Comparison of ENCODE assay signal across 32 mouse cellular contexts in genomic region chr1:123985324-123986024, GRCm38 (mm10). TPM values are rescaled to one million over a fixed set of nuclear protein-coding genes. Genes with fewer than 3 reads are reported as not detected.
"Had no signal": no experiment of that assay in that cellular context is flagged by ENCODE, and none has a peak within 500 bp of the region (broad histone marks: within the 10 kb centered on the region; RNA-seq: fewer than 3 reads in every experiment).

No protein-coding gene starts in this region.

- H3K27ac ChIP-seq: embryonic facial prominence, embryonic 10.5 days; embryonic facial prominence, embryonic 12.5 days; embryonic facial prominence, embryonic 13.5 days; embryonic facial prominence, embryonic 15.5 days; forebrain, embryonic 10.5 days; forebrain, embryonic 12.5 days; gastrocnemius, adult 2 months; heart, adult 2 months; heart, embryonic 10.5 days had no signal

- H3K4me2 ChIP-seq: embryonic facial prominence, embryonic 12.5 days; embryonic facial prominence, embryonic 13.5 days; embryonic facial prominence, embryonic 15.5 days; forebrain, embryonic 12.5 days; heart, embryonic 11.5 days had no signal

- H3K9ac ChIP-seq: embryonic facial prominence, embryonic 12.5 days; embryonic facial prominence, embryonic 13.5 days; embryonic facial prominence, embryonic 15.5 days; forebrain, embryonic 12.5 days; forebrain, postnatal 0 days had no signal

- H3K27me3 ChIP-seq: embryonic facial prominence, embryonic 12.5 days; embryonic facial prominence, embryonic 13.5 days; embryonic facial prominence, embryonic 15.5 days; forebrain, embryonic 12.5 days had no signal

- H3K4me3 ChIP-seq: embryonic facial prominence, embryonic 10.5 days; embryonic facial prominence, embryonic 12.5 days; embryonic facial prominence, embryonic 13.5 days; embryonic facial prominence, embryonic 15.5 days; erythroblast, embryonic 14.5 days; forebrain, embryonic 10.5 days; forebrain, embryonic 12.5 days; gastrocnemius, adult 2 months; heart, adult 2 months; heart, embryonic 10.5 days had no signal

- DNase-seq: cerebellum, adult 2 months; cerebellum, adult 8-10 months; cerebellum, adult 9-10 months; cerebellum, adult 9-11 months; cerebellum, postnatal 10 days; cerebellum, postnatal 14 days; cerebellum, postnatal 25 days; cerebellum, postnatal 36 days; embryo, embryonic 11 days; forebrain, postnatal 0 days; gastrocnemius, adult 2 months; gastrocnemius, postnatal 10 days; gastrocnemius, postnatal 14 days; gastrocnemius, postnatal 25 days; gastrocnemius, postnatal 36 days; heart, adult 11 months; heart, adult 18-20 months; heart, adult 2 months had no signal

- H3K36me3 ChIP-seq: embryonic facial prominence, embryonic 10.5 days; embryonic facial prominence, embryonic 12.5 days; embryonic facial prominence, embryonic 13.5 days; embryonic facial prominence, embryonic 15.5 days; forebrain, embryonic 10.5 days; forebrain, embryonic 12.5 days; heart, embryonic 10.5 days had no signal

- H3K9me3 ChIP-seq: embryonic facial prominence, embryonic 10.5 days; embryonic facial prominence, embryonic 12.5 days; embryonic facial prominence, embryonic 13.5 days; embryonic facial prominence, embryonic 15.5 days; forebrain, embryonic 10.5 days; forebrain, embryonic 12.5 days; heart, embryonic 10.5 days had no signal

- ATAC-seq: forebrain, embryonic 14.5 days; forebrain, embryonic 16.5 days; forebrain, postnatal 0 days had no signal

- H3K4me1 ChIP-seq: embryonic facial prominence, embryonic 10.5 days; embryonic facial prominence, embryonic 12.5 days; embryonic facial prominence, embryonic 13.5 days; embryonic facial prominence, embryonic 15.5 days; forebrain, embryonic 10.5 days; forebrain, embryonic 12.5 days; heart, embryonic 10.5 days had no signal

RNA-seq across cellular contexts. Expression of gene Dpp10, which starts 59.9 kb away (rescaled TPM):
- total RNA-seq: common myeloid progenitor, adult 5-6 weeks; gastrocnemius, postnatal 14 days; gastrocnemius, postnatal 25 days; granulocyte monocyte progenitor cell, adult 5-6 weeks; heart, adult 18-20 months; heart, adult 2 months had no signal
- polyA plus RNA-seq: erythroblast, embryonic 14.5 days; gonadal fat pad, adult 2 months; heart, adult 2 months had no signal
